Mouse (Mus musculus) ES-Bruce4 (cell line): ENCODE measurements around the gene Kdm8.

Experiments used
- CTCF ChIP-seq: IDR thresholded peaks from one replicate; pipeline ENCODE4 v1.8.1; 2011; ENCODE audit warnings: low read depth, low read length
- EP300 ChIP-seq: IDR thresholded peaks from 2 replicates; pipeline ENCODE4 v1.6.1; 2011; ENCODE audit warnings: low read depth, low read length; ENCODE audit not compliant: insufficient read depth
- POLR2A ChIP-seq: IDR thresholded peaks from one replicate; pipeline ENCODE4 v1.8.1; 2011; ENCODE audit warnings: low read length; ENCODE audit not compliant: insufficient read depth

DNA sequence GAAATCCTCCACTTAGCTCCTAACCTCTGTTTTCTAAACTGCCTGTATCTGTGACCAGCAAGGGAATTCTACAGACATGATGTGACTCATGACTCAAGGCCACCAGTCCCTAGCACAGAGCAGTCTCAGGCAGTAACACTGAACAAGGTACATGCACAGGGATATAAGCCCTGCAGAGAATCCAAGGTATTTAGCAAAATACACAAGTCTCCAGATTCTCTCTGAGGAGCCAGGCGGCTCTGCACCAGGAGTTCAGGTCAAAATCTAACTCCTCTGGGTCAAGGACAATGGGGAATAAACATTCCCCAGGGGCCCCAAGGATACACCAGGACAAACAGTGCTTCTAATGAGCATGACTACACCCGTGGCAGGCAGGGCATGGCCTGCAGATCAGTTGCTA, 38.4 kb downstream of the Kdm8 start:
- TF ChIP-seq POLR2A: no peak
- TF ChIP-seq EP300: no peak
- TF ChIP-seq CTCF: no peak
